Mouse (Mus musculus): ENCODE data around the gene Slc26a3. TPM values are rescaled to one million over a fixed set of nuclear protein-coding genes. Genes with fewer than 3 reads are reported as not detected.

The Slc26a3 gene
- 0.09 TPM in 1 of 2 replicates, not detected in the other for polyA plus RNA-seq (2014; fragmentation: Nextera tagmentation; extraction: Ambion mirVana)

DNA sequence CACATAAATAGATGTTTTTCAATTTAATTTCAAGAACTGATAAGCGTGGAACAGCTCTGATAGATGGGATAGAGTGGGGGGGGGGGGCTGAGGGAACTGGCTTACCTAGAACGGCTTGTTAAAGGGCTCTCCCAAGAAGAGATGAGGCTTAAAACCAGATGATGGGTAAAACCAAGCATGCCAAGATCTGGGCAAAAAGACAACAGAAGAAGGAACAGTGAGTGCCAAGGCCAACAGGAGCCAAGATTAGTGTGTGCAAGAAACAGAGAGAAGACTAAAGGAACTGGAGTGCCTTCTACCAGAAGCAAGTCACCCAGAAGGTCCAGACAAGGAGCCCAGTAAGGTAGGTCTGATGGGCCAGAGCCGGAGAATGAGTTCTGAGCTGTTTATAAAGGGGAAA, at the start of gene Slc26a3:
Gene Slc26a3, plus strand, starts transcription at position 301 of the 400 bp plus-strand sequence.
- H3K9ac ChIP-seq (ENCODE audit: low read depth, low read length) = no peak within 1 kb of the TSS
- no peak for ATAC-seq (ENCODE audit: low FRiP score)
- WGBS = 82% methylated on average over 3 of the region's 3 CpGs
- no peak within 1 kb of the TSS for H3K27ac ChIP-seq (ENCODE audit: low read depth, low read length)
- no peak within 1 kb of the TSS for H3K4me3 ChIP-seq (ENCODE audit: low read depth, low read length)
- no peaks in the 10 kb centered on the region for H3K9me3 ChIP-seq (ENCODE audit: control insufficient read depth, low read length)
- no peak for DNase-seq (ENCODE audit: low spot score)
- no peak within 1 kb of the TSS for H3K4me2 ChIP-seq (replicated peaks; ENCODE audit: low read depth, low read length)
- no peaks in the 10 kb centered on the region for H3K4me1 ChIP-seq (replicated peaks; ENCODE audit: control insufficient read depth, insufficient read depth, low read length)
- no peaks in the 10 kb centered on the region for H3K36me3 ChIP-seq (ENCODE audit: control insufficient read depth, insufficient read depth, low read length)
- no peaks in the 10 kb centered on the region for H3K27me3 ChIP-seq (ENCODE audit: control insufficient read depth, insufficient read depth, low read length)

DNA sequence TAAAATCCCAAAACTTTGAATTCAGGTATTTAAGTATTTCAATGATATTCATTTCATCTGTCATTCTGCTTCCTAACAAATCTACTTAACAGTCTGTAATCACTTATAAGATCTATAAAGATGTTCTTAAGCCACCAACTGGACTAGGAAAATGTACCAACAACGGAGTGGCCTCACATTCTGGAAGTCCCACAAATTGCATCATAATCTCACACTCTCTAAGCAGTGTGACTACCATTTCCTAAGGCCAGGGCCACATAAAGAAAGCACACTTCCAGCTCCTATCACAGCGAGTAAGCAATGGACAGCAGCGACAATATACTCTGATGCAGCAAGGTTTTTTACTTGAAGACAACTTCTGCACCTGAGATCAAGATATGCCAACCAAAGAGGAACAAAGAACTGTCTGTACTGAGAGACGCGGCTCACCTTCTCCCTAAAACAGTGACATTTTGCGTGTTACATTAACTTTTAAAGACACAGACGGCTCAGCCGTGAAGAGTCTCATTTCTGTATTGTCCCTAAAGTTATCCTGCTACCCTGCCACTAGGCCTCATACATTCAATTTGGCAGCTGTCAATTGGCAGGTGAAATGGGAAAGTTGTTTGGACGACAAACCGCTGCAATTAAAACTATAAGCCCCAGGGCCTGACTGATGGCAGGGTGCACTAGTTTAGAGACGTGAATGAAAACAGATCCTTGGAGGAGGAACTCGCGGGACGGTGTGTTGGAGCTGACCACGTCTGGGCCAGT, 40.3 kb upstream of the Slc26a3 start:
- 0 out of 2 replicates have a peak, but pooled peaks cover 3% of the 10 kb centered on the region for H3K36me3 ChIP-seq (ENCODE audit: control insufficient read depth, insufficient read depth, low read length)
- peak overlapping the region; percentile 75 for H3K4me2 ChIP-seq (replicated peaks; ENCODE audit: low read depth, low read length)
- H3K9me3 ChIP-seq (ENCODE audit: control insufficient read depth, low read length) = no peaks in the 10 kb centered on the region
- peak overlapping the region; percentile 96 for H3K4me3 ChIP-seq (ENCODE audit: low read depth, low read length)
- 31% methylated on average over 15 of the region's 15 CpGs for WGBS
- no peak overlapping the region for H3K27ac ChIP-seq (ENCODE audit: low read depth, low read length)
- no peaks in the 10 kb centered on the region for H3K27me3 ChIP-seq (ENCODE audit: control insufficient read depth, insufficient read depth, low read length)
- no peaks in the 10 kb centered on the region for H3K4me1 ChIP-seq (replicated peaks; ENCODE audit: control insufficient read depth, insufficient read depth, low read length)
- ATAC-seq (ENCODE audit: low FRiP score) (0 out of 2 replicates have a peak, but pooled peaks have one; percentile 7), DNase-seq (ENCODE audit: low spot score) (no peak)
- H3K9ac ChIP-seq (ENCODE audit: low read depth, low read length) = peak overlapping the region; percentile 92

DNA sequence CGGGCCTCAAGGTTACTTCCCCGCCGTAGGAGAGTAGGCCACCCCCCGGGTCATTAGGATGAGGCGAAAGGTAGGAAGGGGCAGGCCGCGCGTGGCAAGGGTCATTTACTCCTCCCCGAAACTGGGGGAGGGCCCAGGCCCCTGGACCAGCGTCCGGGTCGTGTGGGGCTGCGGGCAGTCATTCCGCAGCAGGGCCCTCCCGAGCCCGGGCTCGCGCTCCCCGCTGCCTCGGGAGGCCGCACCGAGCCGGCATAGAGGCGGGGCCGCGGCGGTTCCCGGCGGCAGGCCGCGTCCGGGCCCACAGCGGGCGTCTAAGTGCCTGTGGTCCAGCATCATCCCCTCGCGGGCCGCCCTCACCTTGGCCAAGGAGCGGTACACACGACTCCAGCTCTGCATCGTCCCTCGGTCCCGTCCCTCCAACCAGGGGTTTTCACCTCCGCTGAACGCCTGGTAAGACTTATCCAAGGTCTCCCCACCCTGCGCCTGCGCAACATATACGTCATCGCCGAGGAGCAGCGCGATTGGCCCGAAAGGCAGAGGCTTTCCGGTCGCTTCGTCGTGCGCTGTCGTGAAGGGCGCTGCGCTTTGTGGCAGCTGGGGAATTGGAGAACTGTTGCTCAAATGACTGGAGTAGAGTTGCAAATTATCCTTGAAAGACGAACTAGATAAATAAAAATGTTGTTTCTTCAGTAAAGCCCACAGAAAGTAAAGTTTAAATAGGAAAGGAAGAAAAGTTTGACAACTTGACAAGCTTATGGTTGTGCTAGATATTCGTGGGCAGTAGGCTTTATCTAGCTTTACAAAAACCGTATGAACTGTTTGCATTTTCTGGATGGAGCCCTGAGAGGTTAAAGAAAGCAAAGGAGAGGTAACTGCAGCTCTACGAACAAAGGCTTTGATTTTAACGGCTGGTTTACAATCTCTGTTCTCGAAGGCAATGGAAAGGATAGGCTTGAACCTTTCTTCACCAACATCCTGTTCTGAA, 39.4 kb upstream of the Slc26a3 start, which contains the start of gene Dld:
Gene Dld, minus strand, starts transcription at position 510 of the 985 bp plus-strand sequence.
- DNase-seq (ENCODE audit: low spot score) (peak; percentile 96), ATAC-seq (ENCODE audit: low FRiP score) (peak; percentile 100)
- H3K4me3 ChIP-seq (ENCODE audit: low read depth, low read length) = peak within 1 kb of the TSS; percentile 96
- no peaks in the 10 kb centered on the region for H3K27me3 ChIP-seq (ENCODE audit: control insufficient read depth, insufficient read depth, low read length)
- H3K4me2 ChIP-seq (replicated peaks; ENCODE audit: low read depth, low read length) = peak within 1 kb of the TSS; percentile 75
- H3K9ac ChIP-seq (ENCODE audit: low read depth, low read length) = peak within 1 kb of the TSS; percentile 92
- H3K9me3 ChIP-seq (ENCODE audit: control insufficient read depth, low read length) = no peaks in the 10 kb centered on the region
- H3K4me1 ChIP-seq (replicated peaks; ENCODE audit: control insufficient read depth, insufficient read depth, low read length) = no peaks in the 10 kb centered on the region
- 5% methylated on average over 63 of the region's 66 CpGs for WGBS
- H3K27ac ChIP-seq (ENCODE audit: low read depth, low read length) = no peak within 1 kb of the TSS
- 0 out of 2 replicates have a peak, but pooled peaks cover 3% of the 10 kb centered on the region for H3K36me3 ChIP-seq (ENCODE audit: control insufficient read depth, insufficient read depth, low read length)

DNA sequence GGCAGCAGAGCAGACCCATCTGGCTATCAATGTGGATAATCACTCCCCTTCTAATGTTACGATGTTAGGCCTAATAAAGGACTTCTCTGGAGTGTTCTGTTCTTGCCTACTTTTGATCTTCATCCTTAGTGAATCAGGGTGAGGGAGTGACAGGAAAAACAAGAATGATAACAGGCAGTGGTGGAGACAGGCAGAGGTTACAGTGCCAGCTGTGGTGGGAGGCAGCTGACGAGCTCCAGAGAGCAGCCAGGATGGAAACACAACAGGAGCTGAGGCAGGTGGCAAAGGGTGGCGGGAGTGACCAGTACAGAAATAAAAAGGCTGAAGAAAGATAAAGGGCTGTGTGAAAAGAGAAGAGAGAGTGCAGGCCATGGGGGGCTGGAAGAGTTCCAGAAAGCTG, 24.2 kb upstream of the Slc26a3 start:
- Histone ChIP-seq H3K4me3 (ENCODE audit: low read depth, low read length) (no peak overlapping the region), H3K4me1 (replicated peaks; ENCODE audit: control insufficient read depth, insufficient read depth, low read length) (no peaks in the 10 kb centered on the region), H3K4me2 (replicated peaks; ENCODE audit: low read depth, low read length) (no peak overlapping the region), H3K9me3 (ENCODE audit: control insufficient read depth, low read length) (no peaks in the 10 kb centered on the region), H3K36me3 (ENCODE audit: control insufficient read depth, insufficient read depth, low read length) (no peaks in the 10 kb centered on the region), H3K27ac (ENCODE audit: low read depth, low read length) (no peak overlapping the region), H3K9ac (ENCODE audit: low read depth, low read length) (no peak overlapping the region), H3K27me3 (ENCODE audit: control insufficient read depth, insufficient read depth, low read length) (no peaks in the 10 kb centered on the region)
- ATAC-seq (ENCODE audit: low FRiP score) (no peak), DNase-seq (ENCODE audit: low spot score) (no peak)
- 64% methylated on average over 3 of the region's 3 CpGs for WGBS

DNA sequence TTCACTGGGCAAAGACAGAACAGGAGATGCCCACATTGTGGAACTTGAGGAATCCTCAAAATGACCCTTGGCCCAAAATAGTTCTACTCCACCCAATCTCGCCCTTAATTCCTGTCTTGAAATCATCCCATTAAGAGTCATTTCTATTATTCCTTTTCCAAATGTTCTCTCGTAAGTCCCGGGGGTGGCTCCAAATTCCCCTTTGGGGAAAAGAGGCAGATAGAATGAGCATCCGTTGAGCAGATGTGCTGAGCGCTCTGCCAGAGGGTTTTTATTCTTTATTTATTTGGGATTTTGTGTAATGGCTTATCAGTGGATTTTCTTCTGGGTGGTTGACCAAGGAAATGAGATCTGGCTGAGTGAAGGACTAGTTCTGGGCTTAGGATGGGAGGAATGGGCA, 22.9 kb upstream of the Slc26a3 start:
- ATAC-seq (ENCODE audit: low FRiP score) = no peak
- H3K4me1 ChIP-seq (replicated peaks; ENCODE audit: control insufficient read depth, insufficient read depth, low read length) = no peaks in the 10 kb centered on the region
- 89% methylated on average over 5 of the region's 5 CpGs for WGBS
- H3K4me3 ChIP-seq (ENCODE audit: low read depth, low read length) = no peak overlapping the region
- H3K9me3 ChIP-seq (ENCODE audit: control insufficient read depth, low read length) = no peaks in the 10 kb centered on the region
- H3K27ac ChIP-seq (ENCODE audit: low read depth, low read length) = no peak overlapping the region
- DNase-seq (ENCODE audit: low spot score) = no peak
- H3K9ac ChIP-seq (ENCODE audit: low read depth, low read length) = no peak overlapping the region
- H3K4me2 ChIP-seq (replicated peaks; ENCODE audit: low read depth, low read length) = no peak overlapping the region
- H3K27me3 ChIP-seq (ENCODE audit: control insufficient read depth, insufficient read depth, low read length) = no peaks in the 10 kb centered on the region
- H3K36me3 ChIP-seq (ENCODE audit: control insufficient read depth, insufficient read depth, low read length) = no peaks in the 10 kb centered on the region

DNA sequence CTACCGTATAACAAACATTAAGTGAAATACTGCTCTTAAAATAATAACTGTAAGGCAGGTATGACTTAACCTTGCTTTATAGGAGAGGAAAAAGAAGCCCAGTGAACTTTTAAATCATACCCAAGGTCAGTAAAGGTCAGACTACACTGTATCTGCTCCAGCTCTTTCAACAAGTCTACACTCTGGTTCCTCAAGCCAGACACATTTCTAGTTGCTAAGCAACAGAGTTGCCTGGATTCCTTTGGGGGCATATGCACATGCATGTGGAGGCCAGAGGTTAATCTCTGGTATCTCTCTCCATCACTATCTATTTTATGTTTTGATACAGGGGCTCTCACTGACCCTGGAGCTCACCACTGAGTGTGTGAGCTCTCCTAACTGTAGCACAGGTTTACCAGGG, 21.6 kb upstream of the Slc26a3 start:
- no peaks in the 10 kb centered on the region for H3K4me1 ChIP-seq (replicated peaks; ENCODE audit: control insufficient read depth, insufficient read depth, low read length)
- no peaks in the 10 kb centered on the region for H3K27me3 ChIP-seq (ENCODE audit: control insufficient read depth, insufficient read depth, low read length)
- no peak overlapping the region for H3K4me3 ChIP-seq (ENCODE audit: low read depth, low read length)
- DNase-seq (ENCODE audit: low spot score) (no peak), ATAC-seq (ENCODE audit: low FRiP score) (no peak)
- no peaks in the 10 kb centered on the region for H3K9me3 ChIP-seq (ENCODE audit: control insufficient read depth, low read length)
- no peak overlapping the region for H3K9ac ChIP-seq (ENCODE audit: low read depth, low read length)
- 92% methylated on average over 1 of the region's 1 CpGs for WGBS
- H3K4me2 ChIP-seq (replicated peaks; ENCODE audit: low read depth, low read length) = no peak overlapping the region
- no peak overlapping the region for H3K27ac ChIP-seq (ENCODE audit: low read depth, low read length)
- H3K36me3 ChIP-seq (ENCODE audit: control insufficient read depth, insufficient read depth, low read length) = no peaks in the 10 kb centered on the region

DNA sequence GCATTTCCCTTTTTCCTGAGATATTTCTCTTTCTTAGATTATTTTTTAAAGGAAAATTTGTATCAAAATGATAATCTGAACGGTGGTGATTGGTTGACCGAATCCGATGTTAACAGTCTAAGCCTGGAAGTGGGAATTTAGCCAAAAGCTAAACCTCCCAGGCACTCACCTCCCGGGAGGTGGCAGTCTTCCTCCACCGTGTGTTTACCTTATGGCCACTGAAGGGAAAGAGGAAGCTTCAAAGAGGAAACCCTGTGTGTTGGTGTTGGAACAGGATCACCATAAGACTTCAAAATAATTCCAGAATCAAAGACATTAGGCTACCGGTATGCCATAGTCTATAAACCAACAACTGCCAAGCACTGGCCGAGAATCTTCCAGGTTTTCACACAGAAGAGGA, 21.0 kb upstream of the Slc26a3 start:
- Histone ChIP-seq H3K9ac (ENCODE audit: low read depth, low read length) (no peak overlapping the region), H3K4me1 (replicated peaks; ENCODE audit: control insufficient read depth, insufficient read depth, low read length) (no peaks in the 10 kb centered on the region), H3K4me2 (replicated peaks; ENCODE audit: low read depth, low read length) (no peak overlapping the region), H3K4me3 (ENCODE audit: low read depth, low read length) (no peak overlapping the region), H3K36me3 (ENCODE audit: control insufficient read depth, insufficient read depth, low read length) (no peaks in the 10 kb centered on the region), H3K27me3 (ENCODE audit: control insufficient read depth, insufficient read depth, low read length) (no peaks in the 10 kb centered on the region), H3K9me3 (ENCODE audit: control insufficient read depth, low read length) (no peaks in the 10 kb centered on the region), H3K27ac (ENCODE audit: low read depth, low read length) (no peak overlapping the region)
- DNase-seq (ENCODE audit: low spot score) (no peak), ATAC-seq (ENCODE audit: low FRiP score) (no peak)
- 88% methylated on average over 7 of the region's 7 CpGs for WGBS

DNA sequence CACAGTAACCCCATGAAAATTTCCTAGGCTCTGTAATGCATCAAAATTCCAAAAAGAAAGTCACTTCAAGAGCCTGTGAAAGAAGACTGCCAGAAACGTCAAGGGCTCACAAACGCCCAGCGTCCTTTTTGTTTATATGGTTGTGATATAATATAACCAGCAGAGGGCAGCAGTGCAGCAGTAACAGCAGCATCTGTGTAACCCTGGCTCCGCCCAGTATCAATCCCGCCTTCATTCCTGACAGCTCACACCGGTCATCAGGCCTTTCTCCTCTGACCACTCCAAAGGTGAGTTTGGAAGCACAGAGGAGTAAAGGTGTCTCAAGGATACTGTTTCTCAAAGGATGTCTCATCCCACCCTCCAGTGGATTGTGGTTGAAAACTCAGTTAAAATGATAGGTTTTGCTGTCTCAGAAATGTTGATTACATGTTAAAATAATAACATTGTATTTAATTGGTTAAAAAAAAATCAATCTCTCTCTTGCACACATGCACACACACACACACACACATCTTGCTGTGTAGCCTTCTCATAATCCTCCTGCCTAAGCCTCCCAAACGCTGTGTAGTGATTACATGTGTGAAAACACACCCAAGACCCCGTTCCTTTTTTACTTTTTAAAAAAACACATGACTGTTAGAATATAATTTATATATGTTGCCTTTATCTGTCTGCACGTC, 15.9 kb upstream of the Slc26a3 start:
- no peak overlapping the region for H3K4me2 ChIP-seq (replicated peaks; ENCODE audit: low read depth, low read length)

More for the DNA sequence above, 15.9 kb upstream of the Slc26a3 start:
- H3K9me3 ChIP-seq (ENCODE audit: control insufficient read depth, low read length) = no peaks in the 10 kb centered on the region
- peak; percentile 85 for DNase-seq (ENCODE audit: low spot score)
- no peak overlapping the region for H3K27ac ChIP-seq (ENCODE audit: low read depth, low read length)
- H3K4me1 ChIP-seq (replicated peaks; ENCODE audit: control insufficient read depth, insufficient read depth, low read length) = no peaks in the 10 kb centered on the region; the same call in 1 of the 2 replicates
- H3K9ac ChIP-seq (ENCODE audit: low read depth, low read length) = no peak overlapping the region
- no peaks in the 10 kb centered on the region for H3K27me3 ChIP-seq (ENCODE audit: control insufficient read depth, insufficient read depth, low read length)
- 38% methylated on average over 9 of the region's 9 CpGs for WGBS
- ATAC-seq (ENCODE audit: low FRiP score) = peak; percentile 76
- H3K4me3 ChIP-seq (ENCODE audit: low read depth, low read length) = no peak overlapping the region
- no peaks in the 10 kb centered on the region for H3K36me3 ChIP-seq (ENCODE audit: control insufficient read depth, insufficient read depth, low read length)
